Mouse (Mus musculus) embryonic facial prominence, embryonic 14.5 days (tissue): ENCODE results near the gene Ifnl2. TPM values are rescaled to one million over a fixed set of nuclear protein-coding genes. Genes with fewer than 3 reads are reported as not detected.
"Not testable (repeated sequence)": the region's sequence is repeated elsewhere in the genome, so short reads cannot be mapped to it uniquely, and the experiment has no call there.

Experiments
- ATAC-seq: fragments of 200-750 bp; cut with Nextera tagmentation; 2 replicates; pipeline ENCODE4 v1.8.0; 2017; ENCODE audit warnings: low read depth, moderate number of reproducible peaks, moderate TSS enrichment
- DNase-seq: peaks from one replicate; pipeline ENCODE4 v3.0.0-alpha.2; 2015; ENCODE audit warnings: low spot score
- H3K27ac ChIP-seq: fragments of 300-500 bp; sonication (generic); replicated peaks from 2 replicates; pipeline ENCODE4 v1.5.1; 2014; ENCODE audit warnings: low read depth, mild to moderate bottlenecking, low read length, moderate library complexity
- H3K27me3 ChIP-seq: fragments of 300-500 bp; sonication (generic); replicated peaks from 2 replicates; pipeline ENCODE4 v1.6.1; 2014; ENCODE audit warnings: low read length; ENCODE audit not compliant: control insufficient read depth, insufficient read depth
- H3K36me3 ChIP-seq: fragments of 300-500 bp; sonication (generic); 2 replicates; pipeline ENCODE4 v1.6.1; 2014; ENCODE audit warnings: low read length, mixed read lengths; ENCODE audit not compliant: control insufficient read depth, insufficient read depth
- H3K4me1 ChIP-seq: fragments of 300-500 bp; sonication (generic); 2 replicates; pipeline ENCODE4 v1.6.1; 2014; ENCODE audit warnings: antibody characterized with exemption, low read length; ENCODE audit not compliant: control insufficient read depth, insufficient read depth
- H3K4me2 ChIP-seq: fragments of 300-500 bp; sonication (generic); 2 replicates; pipeline ENCODE4 v1.6.1; 2014; ENCODE audit warnings: low read depth, mild to moderate bottlenecking, low read length, moderate library complexity, mixed read lengths
- H3K4me3 ChIP-seq: fragments of 300-500 bp; sonication (generic); 2 replicates; pipeline ENCODE4 v1.5.1; 2014; ENCODE audit warnings: low read depth, mild to moderate bottlenecking, low read length
- H3K9ac ChIP-seq: fragments of 300-500 bp; sonication (generic); 2 replicates; pipeline ENCODE4 v1.6.1; 2014; ENCODE audit warnings: low read depth, mild to moderate bottlenecking, low read length, moderate library complexity, mixed read lengths
- H3K9me3 ChIP-seq: fragments of 300-500 bp; sonication (generic); 2 replicates; pipeline ENCODE4 v1.6.1; 2016; ENCODE audit warnings: low read length; ENCODE audit not compliant: control insufficient read depth
- WGBS: fragments of 180-500 bp; shearing (Covaris S2); extraction: QIAGEN DNeasy Blood & Tissue Kit; methylation state at CpG from one replicate; pipeline ENCODE4 v1.1.7; 2014; 5-methylcytosine and 5-hydroxymethylcytosine counted together
- polyA plus RNA-seq: library from polyadenylated mRNA; unstranded; fragments of >200 nt; fragmentation: Nextera tagmentation; extraction: Ambion mirVana; gene quantifications from 2 replicates; pipeline ENCODE4 v1.2.1, GENCODE M21; 2014

Ifnl2 gene
- polyA plus RNA-seq, 1 experiment from 2014 or later: not detected

DNA sequence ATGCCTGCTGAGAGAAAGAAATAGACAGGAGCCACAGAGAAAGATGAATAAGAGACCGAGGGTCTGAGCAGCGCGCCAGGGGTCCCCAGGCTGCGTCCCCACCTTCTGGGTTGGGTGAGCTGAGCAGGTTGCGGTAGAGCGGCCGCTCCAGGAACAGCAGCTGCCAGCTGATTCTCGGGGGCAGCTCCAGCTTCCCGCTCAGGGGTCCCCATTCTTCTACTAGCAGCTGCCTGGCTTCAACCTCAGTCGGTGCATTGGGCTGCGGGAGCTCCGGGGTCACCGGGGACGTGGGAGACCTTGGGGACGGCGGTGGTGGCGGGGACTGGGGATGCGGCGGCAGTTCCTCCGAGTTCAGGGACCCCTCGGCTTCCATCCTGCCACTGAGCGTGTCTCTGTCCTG, 36.4 kb upstream of the Ifnl2 start:
- Histone ChIP-seq H3K27ac (no peak overlapping the region), H3K36me3 (no peaks in the 10 kb centered on the region), H3K4me3 (peak overlapping the region; percentile 23), H3K4me2 (peak overlapping the region; percentile 49), H3K27me3 (peaks cover 45% of the 10 kb centered on the region), H3K9me3 (no peaks in the 10 kb centered on the region), H3K9ac (peak overlapping the region; percentile 34; the same call in 1 of the 2 replicates), H3K4me1 (no peaks in the 10 kb centered on the region; the same call in 1 of the 2 replicates)
- no peak for DNase-seq
- ATAC-seq: no peak
- 2% methylated on average over 20 of the region's 22 CpGs for WGBS

DNA sequence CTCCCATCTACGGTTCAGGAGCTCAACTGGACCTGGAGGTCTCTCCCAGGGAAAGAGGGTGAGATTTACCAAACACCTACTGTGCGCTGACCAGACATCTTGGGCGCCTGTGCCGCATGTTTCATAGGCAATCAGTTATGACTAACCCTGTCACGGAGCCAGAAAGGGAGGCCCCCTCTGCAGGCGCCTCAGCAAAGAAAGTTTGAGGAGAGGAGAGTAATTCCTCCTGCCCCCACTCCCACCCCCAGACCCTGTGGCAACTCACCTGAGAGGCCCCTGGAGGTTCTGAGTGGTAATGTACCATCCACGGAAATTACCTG, 35.6 kb upstream of the Ifnl2 start:
- DNase-seq: no peak
- H3K4me1 ChIP-seq: no peaks in the 10 kb centered on the region; the same call in 1 of the 2 replicates
- H3K4me3 ChIP-seq: no peak overlapping the region
- WGBS: 41% methylated on average over 7 of the region's 7 CpGs
- H3K27me3 ChIP-seq: peaks cover 45% of the 10 kb centered on the region
- H3K9me3 ChIP-seq: no peaks in the 10 kb centered on the region
- no peak for ATAC-seq
- H3K9ac ChIP-seq: no peak overlapping the region
- no peak overlapping the region for H3K27ac ChIP-seq
- no peaks in the 10 kb centered on the region for H3K36me3 ChIP-seq
- no peak overlapping the region for H3K4me2 ChIP-seq

- 32% methylated on average over 12 of the region's 14 CpGs for WGBS
- H3K36me3 ChIP-seq: no peaks in the 10 kb centered on the region
- H3K4me3 ChIP-seq: no peak overlapping the region
- H3K4me2 ChIP-seq: no peak overlapping the region
- H3K9ac ChIP-seq: no peak overlapping the region
- no peak overlapping the region for H3K27ac ChIP-seq
- peaks cover 45% of the 10 kb centered on the region for H3K27me3 ChIP-seq
- ATAC-seq (no peak; the same call in 1 of the 2 replicates), DNase-seq (peak; percentile 29)
- no peaks in the 10 kb centered on the region; the same call in 1 of the 2 replicates for H3K4me1 ChIP-seq
- no peaks in the 10 kb centered on the region for H3K9me3 ChIP-seq
These were observed 35.0 kb upstream of the Ifnl2 start for GRCm38 (mm10) chr7:28545048-28545890.

DNA sequence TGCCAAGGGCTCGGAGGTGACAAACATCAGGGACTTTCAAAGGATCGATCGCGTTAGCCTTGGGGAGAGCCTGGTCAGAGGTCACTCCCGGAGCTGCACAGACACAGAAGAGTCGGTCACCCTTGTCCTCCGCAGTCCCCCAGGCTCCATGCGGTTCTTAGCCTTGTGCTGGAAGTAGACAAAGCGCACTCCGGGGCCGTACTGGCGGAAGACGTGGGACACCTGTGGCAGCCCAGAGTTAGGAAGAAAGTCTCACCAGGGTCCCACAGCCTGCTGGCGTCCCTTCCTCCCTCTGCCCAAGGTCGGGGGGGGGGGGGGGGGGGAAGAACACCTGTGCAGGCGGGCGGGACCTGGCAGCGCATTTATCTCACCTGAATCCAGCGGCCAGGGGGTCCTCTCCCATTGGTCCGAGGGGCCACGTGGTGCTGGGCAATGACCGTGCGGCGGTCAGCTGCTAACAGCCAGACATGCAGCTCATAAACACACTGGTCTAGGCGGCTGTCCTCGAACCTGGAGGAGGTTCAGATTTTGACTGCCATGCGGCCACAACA, 33.9 kb upstream of the Ifnl2 start:
- ATAC-seq: no peak
- H3K27ac ChIP-seq: no peak overlapping the region
- H3K9me3 ChIP-seq: no peaks in the 10 kb centered on the region
- no peaks in the 10 kb centered on the region; the same call in 1 of the 2 replicates for H3K4me1 ChIP-seq
- WGBS: 9% methylated on average over 11 of the region's 27 CpGs
- H3K4me2 ChIP-seq: peak overlapping the region; percentile 24; the same call in 1 of the 2 replicates
- DNase-seq: no peak
- H3K36me3 ChIP-seq: no peaks in the 10 kb centered on the region
- no peak overlapping the region for H3K9ac ChIP-seq
- no peak overlapping the region for H3K4me3 ChIP-seq
- peaks cover 45% of the 10 kb centered on the region for H3K27me3 ChIP-seq

- ATAC-seq (no peak), DNase-seq (no peak)
- no peaks in the 10 kb centered on the region for H3K36me3 ChIP-seq
- H3K27ac ChIP-seq: no peak within 1 kb of the TSS
- H3K9ac ChIP-seq: no peak within 1 kb of the TSS
- no peaks in the 10 kb centered on the region for H3K9me3 ChIP-seq
- H3K4me3 ChIP-seq: no peak within 1 kb of the TSS
- WGBS: 71% methylated on average over 4 of the region's 4 CpGs
- H3K27me3 ChIP-seq: peaks cover 17% of the 10 kb centered on the region
- no peaks in the 10 kb centered on the region for H3K4me1 ChIP-seq
- H3K4me2 ChIP-seq: no peak within 1 kb of the TSS
These were observed 30.3 kb upstream of the Ifnl2 start, which contains the start of gene Sycn for GRCm38 (mm10) chr7:28540526-28540925. TSS of gene Sycn (plus strand) at chr7:28540885.

- ATAC-seq, DNase-seq, H3K27me3 ChIP-seq, H3K9me3 ChIP-seq, H3K36me3 ChIP-seq, H3K9ac ChIP-seq, H3K4me1 ChIP-seq, H3K4me2 ChIP-seq, H3K27ac ChIP-seq, H3K4me3 ChIP-seq: not testable (repeated sequence)
- WGBS: 89% methylated on average over 6 of the region's 6 CpGs
These were observed 28.6 kb upstream of the Ifnl2 start for GRCm38 (mm10) chr7:28538886-28539285.

DNA sequence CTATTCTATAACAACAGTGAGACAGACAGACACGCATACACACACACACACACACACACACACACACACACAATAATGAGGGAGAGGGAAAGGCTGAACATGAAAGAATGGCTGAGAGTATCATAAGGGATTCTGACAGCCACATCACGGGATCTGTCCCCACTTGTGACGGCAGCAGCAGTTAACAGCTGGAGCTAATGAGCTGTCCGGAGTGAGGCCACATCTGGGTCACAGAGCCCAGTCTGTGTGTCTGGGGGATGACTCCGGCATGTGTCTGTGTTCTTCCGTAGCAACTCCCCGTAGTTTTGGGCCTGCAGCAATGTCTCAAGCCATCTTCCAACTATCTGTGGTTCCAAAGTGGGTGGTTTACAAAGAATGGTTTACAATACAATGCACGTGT, 21.8 kb upstream of the Ifnl2 start:
- Histone ChIP-seq H3K27ac (no peak overlapping the region), H3K36me3 (no peaks in the 10 kb centered on the region), H3K4me3 (no peak overlapping the region), H3K9ac (no peak overlapping the region), H3K27me3 (no peaks in the 10 kb centered on the region), H3K4me1 (no peaks in the 10 kb centered on the region), H3K4me2 (no peak overlapping the region), H3K9me3 (no peaks in the 10 kb centered on the region)
- ATAC-seq: no peak
- DNase-seq: no peak
- WGBS: 48% methylated on average over 8 of the region's 8 CpGs

DNA sequence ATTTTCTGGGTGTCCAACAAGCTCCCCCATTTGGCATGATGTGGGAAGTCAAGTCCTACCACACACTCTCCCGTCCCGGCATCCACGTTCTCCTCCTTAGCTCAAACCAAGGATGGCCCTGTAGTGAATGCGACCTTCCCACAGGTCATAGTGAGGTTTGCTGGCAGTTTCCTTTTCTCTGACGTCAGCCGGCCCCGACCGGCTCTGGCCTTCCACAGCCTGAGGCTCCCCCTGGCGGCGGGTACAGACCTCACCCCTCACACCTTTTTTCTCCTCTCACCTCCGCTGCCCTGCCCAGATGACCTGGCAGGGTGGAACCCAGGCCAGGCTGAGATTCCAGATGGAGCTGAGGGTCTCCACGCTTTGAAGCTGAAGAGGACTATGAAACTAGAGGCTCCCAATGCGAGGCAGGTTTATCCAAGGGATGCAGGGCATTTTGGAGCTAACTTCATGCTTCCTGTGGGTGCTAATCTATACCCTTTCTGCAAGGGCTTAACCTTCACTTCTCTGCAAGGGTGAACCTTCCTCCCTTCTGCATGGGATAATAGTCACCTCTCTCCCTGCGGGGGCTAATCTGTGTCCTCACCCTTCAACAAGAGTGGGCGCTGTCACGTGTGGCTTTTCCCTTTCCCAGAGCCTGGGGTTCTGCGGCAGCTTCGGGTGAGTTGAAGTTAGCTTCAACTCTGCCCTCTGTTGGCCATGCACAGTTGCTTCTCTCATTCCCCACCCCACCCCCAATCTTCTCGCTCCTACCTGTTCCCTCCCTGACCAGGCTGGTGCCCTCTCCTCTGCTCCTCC, 17.9 kb upstream of the Ifnl2 start:
- Histone ChIP-seq H3K9me3 (no peaks in the 10 kb centered on the region), H3K4me1 (no peaks in the 10 kb centered on the region), H3K9ac (no peak overlapping the region), H3K4me2 (no peak overlapping the region), H3K36me3 (no peaks in the 10 kb centered on the region), H3K27ac (no peak overlapping the region), H3K4me3 (no peak overlapping the region), H3K27me3 (no peaks in the 10 kb centered on the region)
- 9% methylated on average over 19 of the region's 19 CpGs for WGBS
- peak; percentile 70 for ATAC-seq
- DNase-seq: peak; percentile 65
